Comparison of ENCODE assay signal across 8 mouse cellular contexts in the genomic region with DNA sequence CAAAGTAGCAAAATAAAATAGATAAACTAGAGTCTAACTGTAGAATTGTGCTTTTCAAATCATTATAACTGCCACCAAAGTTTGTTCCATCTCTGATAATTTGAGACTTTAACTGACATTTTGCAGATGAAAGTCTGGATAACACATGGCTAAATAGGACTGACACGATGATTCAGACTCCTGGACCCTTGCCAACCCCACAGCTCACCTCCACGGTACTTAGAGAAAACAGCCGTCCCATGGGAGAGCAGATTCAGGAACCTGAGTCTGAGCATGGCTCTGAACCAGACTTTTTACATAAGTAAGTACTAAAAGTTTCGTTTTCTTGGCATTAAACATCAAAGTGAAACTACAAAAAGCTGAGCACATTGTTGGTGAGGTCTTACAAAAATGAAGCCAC.
DNase-seq lines count a peak whose midpoint lies in the region; ATAC-seq and TF ChIP-seq lines count a peak whose summit lies in the region.
"Had no signal": no experiment of that assay in that cellular context is flagged by ENCODE, and none has a peak within 500 bp of the region (broad histone marks: within the 10 kb centered on the region; RNA-seq: fewer than 3 reads in every experiment).

No protein-coding gene starts in this region.

- peaks cover 8% of the 10 kb centered on the region; the same call in 1 of the 2 replicates for H3K36me3 ChIP-seq in midbrain, postnatal 0 days (ENCODE audit: insufficient read depth, low read length)
- peaks cover 5% of the 10 kb centered on the region; the same call in 1 of the 2 replicates for H3K36me3 ChIP-seq in midbrain, embryonic 15.5 days (replicated peaks)
- peaks cover 36% of the 10 kb centered on the region for H3K36me3 ChIP-seq in forebrain, embryonic 13.5 days (ENCODE audit: poor library complexity, severe bottlenecking)

- no peak for TF ChIP-seq CTCF in midbrain, postnatal 0 days (IDR thresholded peaks at IDR 0.05)

- no peak overlapping the region for H3K9ac ChIP-seq in midbrain, postnatal 0 days (replicated peaks; ENCODE audit: low read length, poor library complexity, severe bottlenecking)
- no peak overlapping the region for H3K9ac ChIP-seq in midbrain, embryonic 15.5 days
- no peak overlapping the region for H3K9ac ChIP-seq in forebrain, embryonic 13.5 days
- H3K9ac ChIP-seq: limb, embryonic 12.5 days had no signal

- ATAC-seq in midbrain, postnatal 0 days (ENCODE audit: low FRiP score), result no peak
- no peak for ATAC-seq in midbrain, embryonic 15.5 days (replicated peaks)
- no peak for ATAC-seq in forebrain, embryonic 13.5 days

- no peaks in the 10 kb centered on the region for H3K9me3 ChIP-seq in midbrain, postnatal 0 days (ENCODE audit: low read length)
- no peaks in the 10 kb centered on the region for H3K9me3 ChIP-seq in midbrain, embryonic 15.5 days
- no peaks in the 10 kb centered on the region for H3K9me3 ChIP-seq in forebrain, embryonic 13.5 days (replicated peaks)
- H3K9me3 ChIP-seq: limb, embryonic 12.5 days had no signal

- no peak overlapping the region for H3K4me2 ChIP-seq in midbrain, postnatal 0 days (ENCODE audit: low read depth, low read length, poor library complexity, severe bottlenecking)
- no peak overlapping the region for H3K4me2 ChIP-seq in midbrain, embryonic 15.5 days
- H3K4me2 ChIP-seq in forebrain, embryonic 13.5 days, result no peak overlapping the region
- H3K4me2 ChIP-seq: limb, embryonic 12.5 days had no signal

- 61% methylated on average over 4 of the region's 4 CpGs for WGBS in midbrain, postnatal 0 days
- WGBS in midbrain, embryonic 15.5 days, result 62% methylated on average over 4 of the region's 4 CpGs
- WGBS in forebrain, embryonic 13.5 days, result 56% methylated on average over 4 of the region's 4 CpGs

- no peaks in the 10 kb centered on the region for H3K27me3 ChIP-seq in midbrain, postnatal 0 days (ENCODE audit: insufficient read depth, low read length)
- H3K27me3 ChIP-seq in midbrain, embryonic 15.5 days (replicated peaks), result no peaks in the 10 kb centered on the region
- no peaks in the 10 kb centered on the region for H3K27me3 ChIP-seq in forebrain, embryonic 13.5 days
- H3K27me3 ChIP-seq: limb, embryonic 12.5 days had no signal

- peak; percentile 8 for DNase-seq in midbrain, postnatal 0 days (ENCODE audit: low spot score)
- peak; percentile 23 for DNase-seq in c-Kit-positive CD71-positive TER-119-positive erythroid progenitor cells, embryonic 14.5 days (ENCODE audit: low spot score)
- DNase-seq in kidney, adult 9 months, result peak; percentile 27
- peak; percentile 81 for DNase-seq in urinary bladder, postnatal 14 days (ENCODE audit: low spot score)
- no peak for DNase-seq in gastrocnemius, postnatal 4 days (ENCODE audit: low spot score in 2 of 2)

- H3K4me1 ChIP-seq in midbrain, postnatal 0 days (ENCODE audit: insufficient read depth, low read length), result no peaks in the 10 kb centered on the region
- no peaks in the 10 kb centered on the region for H3K4me1 ChIP-seq in midbrain, embryonic 15.5 days
- no peaks in the 10 kb centered on the region for H3K4me1 ChIP-seq in forebrain, embryonic 13.5 days
- H3K4me1 ChIP-seq: limb, embryonic 12.5 days had no signal

- H3K27ac ChIP-seq in midbrain, postnatal 0 days (ENCODE audit: low read depth, low read length), result no peak overlapping the region
- no peak overlapping the region for H3K27ac ChIP-seq in midbrain, embryonic 15.5 days
- H3K27ac ChIP-seq in forebrain, embryonic 13.5 days, result no peak overlapping the region
- H3K27ac ChIP-seq: limb, embryonic 12.5 days had no signal

- no peak overlapping the region for H3K4me3 ChIP-seq in midbrain, postnatal 0 days (ENCODE audit: low read depth, low read length)
- H3K4me3 ChIP-seq in midbrain, embryonic 15.5 days, result no peak overlapping the region
- no peak overlapping the region for H3K4me3 ChIP-seq in forebrain, embryonic 13.5 days
- H3K4me3 ChIP-seq: limb, embryonic 12.5 days had no signal

Comparison
In these comparisons a context has a peak if more than half of its experiments do, and no peak if none do; other contexts are left out.
1. DNase-seq: peak in midbrain, postnatal 0 days (single experiment), c-Kit-positive CD71-positive TER-119-positive erythroid progenitor cells, embryonic 14.5 days (single experiment), kidney, adult 9 months (single experiment) and urinary bladder, postnatal 14 days (single experiment); none in gastrocnemius, postnatal 4 days (0 of 2).